24 mouse cellular contexts compared by ENCODE assay signal in the genomic region with DNA sequence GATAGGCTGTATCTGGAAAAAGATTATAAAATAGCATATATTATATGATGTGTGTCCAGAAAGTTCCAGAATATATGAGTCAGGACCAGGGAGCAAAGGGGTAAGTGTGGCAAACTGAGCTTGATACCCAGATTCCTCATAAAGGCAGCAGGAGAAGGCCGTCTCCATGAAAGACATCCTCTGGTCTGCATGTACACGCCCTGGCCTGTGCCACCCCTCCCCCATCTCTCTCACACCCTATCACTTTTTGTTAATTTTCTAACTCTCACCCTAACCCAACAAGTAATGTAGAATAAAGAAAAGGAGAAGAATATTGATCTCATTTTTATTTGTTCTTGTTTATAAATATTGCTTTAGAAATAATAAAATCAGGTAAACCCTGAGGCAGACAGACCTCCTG.
DNase-seq lines count a peak whose midpoint lies in the region; ATAC-seq and TF ChIP-seq lines count a peak whose summit lies in the region.
"Had no signal": no experiment of that assay in that cellular context is flagged by ENCODE, and none has a peak within 500 bp of the region (broad histone marks: within the 10 kb centered on the region; RNA-seq: fewer than 3 reads in every experiment).

No protein-coding gene starts in this region.

- intact Hi-C loops in gastrocnemius, adult 2 months (cut with DNase I) = no loop called here
- intact Hi-C loops in left cerebral cortex, postnatal 4 days (cut with DNase I) = no loop called here
- intact Hi-C loops in left cerebral cortex, postnatal 10 days (cut with DNase I) = no loop called here

- peak overlapping the region; percentile 77 for H3K4me2 ChIP-seq in heart, embryonic 14.5 days (ENCODE audit: low read length)
- H3K4me2 ChIP-seq: limb, embryonic 15.5 days had no signal

- no peak for ATAC-seq in heart, embryonic 14.5 days (ENCODE audit: insufficient number of reproducible peaks, insufficient read depth, low FRiP score, low read depth)
- ATAC-seq: CD4-positive, CD25-positive, alpha-beta regulatory T cell, adult 4 months; forebrain, embryonic 16.5 days; hindbrain, embryonic 16.5 days; intestine, embryonic 16.5 days; midbrain, embryonic 16.5 days had no signal

- peaks cover 10 to 29% of the 10 kb centered on the region in 2 experiments for H3K4me1 ChIP-seq in heart, embryonic 14.5 days (ENCODE audit: control insufficient read depth in 2 of 2, insufficient read depth in 2 of 2, low read length in 2 of 2)
- no peaks in the 10 kb centered on the region for H3K4me1 ChIP-seq in brown adipose tissue, adult 24 weeks (ENCODE audit: control insufficient read depth, insufficient read depth, insufficient read length, low read length)

- peak overlapping the region; percentile 50; the same call in 1 of the 2 replicates for H3K27ac ChIP-seq in gastrocnemius, adult 2 months
- peak overlapping the region in 1 of 2 experiments; percentile 97; a peak in 2 of 4 replicates for H3K27ac ChIP-seq in heart, embryonic 14.5 days (replicated peaks in 1 of 2; ENCODE audit: control insufficient read depth in 1 of 2, insufficient read depth in 1 of 2, low read depth in 2 of 2, low read length in 2 of 2)
- H3K27ac ChIP-seq in brown adipose tissue, adult 24 weeks (replicated peaks; ENCODE audit: low read depth, low read length) = no peak overlapping the region
- H3K27ac ChIP-seq: forebrain, embryonic 10.5 days; hindbrain, embryonic 10.5 days; limb, embryonic 15.5 days; liver, embryonic 14.5 days had no signal

- H3K4me3 ChIP-seq in gastrocnemius, adult 2 months = peak overlapping the region; percentile 71
- no peak overlapping the region for H3K4me3 ChIP-seq in heart, embryonic 14.5 days (ENCODE audit: control insufficient read depth in 1 of 2, insufficient read depth in 1 of 2, low read depth in 1 of 2, low read length in 2 of 2)
- H3K4me3 ChIP-seq in brown adipose tissue, adult 24 weeks (ENCODE audit: insufficient read depth, low read depth, low read length) = peak overlapping the region; percentile 20; the same call in 1 of the 2 replicates
- H3K4me3 ChIP-seq: forebrain, embryonic 10.5 days; hindbrain, embryonic 10.5 days; limb, embryonic 15.5 days had no signal

- TF ChIP-seq CTCF in gastrocnemius, adult 2 months (IDR thresholded peaks at IDR 0.05) = no peak

- no peak for DNase-seq in gastrocnemius, adult 2 months
- no peak for DNase-seq in gastrocnemius, adult 18-20 months (ENCODE audit: low spot score)
- DNase-seq in heart, postnatal 4 days = no peak
- peak; percentile 40 for DNase-seq in left cerebral cortex, postnatal 4 days
- no peak for DNase-seq in left cerebral cortex, postnatal 10 days (ENCODE audit: extremely low spot score in 1 of 2, low spot score in 2 of 2)
- DNase-seq: adrenal gland, postnatal 14 days; cerebellum, adult 9-11 months; gastrocnemius, postnatal 25 days; kidney, adult 9 months; kidney, postnatal 14 days; layer of hippocampus, postnatal 36 days; lung, postnatal 4 days; thymus, postnatal 14 days had no signal

- no peaks in the 10 kb centered on the region for H3K27me3 ChIP-seq in heart, embryonic 14.5 days (ENCODE audit: control insufficient read depth, insufficient read depth, low read length)
- H3K27me3 ChIP-seq: limb, embryonic 15.5 days had no signal

- H3K9me3 ChIP-seq in heart, embryonic 14.5 days (ENCODE audit: control insufficient read depth, low read length) = peaks cover 17% of the 10 kb centered on the region
- H3K9me3 ChIP-seq: limb, embryonic 15.5 days had no signal

- H3K36me3 ChIP-seq in heart, embryonic 14.5 days (ENCODE audit: control insufficient read depth, insufficient read depth, low read length) = peaks cover 11% of the 10 kb centered on the region

- WGBS in heart, embryonic 14.5 days = 55% methylated on average over 2 of the region's 2 CpGs

- no peak overlapping the region for H3K9ac ChIP-seq in heart, embryonic 14.5 days (ENCODE audit: low read length)
- H3K9ac ChIP-seq: limb, embryonic 15.5 days; liver, embryonic 14.5 days had no signal

Comparison
In these comparisons a context has a peak if more than half of its experiments do, and no peak if none do; other contexts are left out.
1. H3K4me3 ChIP-seq: peak in gastrocnemius, adult 2 months (single experiment) and brown adipose tissue, adult 24 weeks (single experiment); none in heart, embryonic 14.5 days (0 of 2).